Mouse (Mus musculus) layer of hippocampus, postnatal 36 days (tissue): ENCODE results near the gene Cpt2. TPM values are rescaled to one million over a fixed set of nuclear protein-coding genes. Genes with fewer than 3 reads are reported as not detected.

ENCODE experiments used
- DNase-seq, 2 experiments: peaks; one replicate each; pipeline ENCODE4 v3.0.0; 2022
- total RNA-seq, 2 experiments: library from RNA; stranded (reverse); gene quantifications; 2 replicates each; pipeline ENCODE4 v1.2.3; 2021

Cpt2 gene
- total RNA-seq, 2 experiments from 2014 or later = 5.8 to 5.9 TPM

- no peak for DNase-seq
Measured at GRCm38 (mm10) chr4:107920336-107920735, 3.1 kb downstream of the Cpt2 start.

- no peak for DNase-seq
Measured at GRCm38 (mm10) chr4:107910020-107910419, 13.4 kb downstream of the Cpt2 start.

DNA sequence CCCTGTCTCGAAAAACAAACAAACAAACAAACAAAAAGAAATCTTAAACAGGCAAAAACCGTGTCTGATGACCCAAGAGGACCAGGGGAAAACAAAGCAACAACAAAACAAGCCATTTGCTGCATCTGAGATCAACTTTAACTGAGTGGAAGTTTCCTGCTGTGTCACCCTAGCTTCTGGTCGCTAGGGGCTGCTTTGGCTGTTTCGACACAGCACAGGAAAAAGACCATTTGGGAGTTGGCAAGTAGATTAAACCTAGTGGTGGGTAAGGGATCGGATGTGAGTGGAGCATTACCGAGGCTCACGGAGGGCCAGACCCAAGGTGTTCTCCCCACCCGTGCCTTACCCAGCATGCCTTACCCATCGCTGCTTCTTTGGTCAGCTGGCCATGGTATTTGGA lies 16.8 kb downstream of the Cpt2 start:
- DNase-seq = no peak

DNA sequence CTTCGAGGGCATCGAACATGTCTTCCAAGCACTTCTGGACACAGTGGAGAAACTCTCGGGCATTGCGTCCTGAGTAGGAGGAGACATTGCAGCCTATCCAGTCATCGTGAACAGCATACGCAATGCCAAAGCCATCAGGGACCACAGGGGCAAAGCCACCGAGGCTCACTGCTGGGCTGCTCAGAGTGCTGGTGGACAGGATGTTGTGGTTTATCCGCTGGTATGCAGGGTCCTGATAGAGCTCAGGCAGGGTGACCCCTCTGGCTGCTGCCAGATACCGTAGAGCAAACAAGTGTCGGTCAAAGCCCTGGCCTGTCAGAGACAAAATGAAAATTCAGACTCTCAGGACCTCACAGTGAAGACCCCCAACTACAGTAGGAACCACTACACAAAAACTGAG lies 19.2 kb downstream of the Cpt2 start:
- DNase-seq = no peak

GRCm38 (mm10) chr4:107900206-107900605 lies 23.2 kb downstream of the Cpt2 start:
- DNase-seq = no peak

- DNase-seq = no peak
Measured at GRCm38 (mm10) chr4:107899211-107899927, 24.0 kb downstream of the Cpt2 start.

DNA sequence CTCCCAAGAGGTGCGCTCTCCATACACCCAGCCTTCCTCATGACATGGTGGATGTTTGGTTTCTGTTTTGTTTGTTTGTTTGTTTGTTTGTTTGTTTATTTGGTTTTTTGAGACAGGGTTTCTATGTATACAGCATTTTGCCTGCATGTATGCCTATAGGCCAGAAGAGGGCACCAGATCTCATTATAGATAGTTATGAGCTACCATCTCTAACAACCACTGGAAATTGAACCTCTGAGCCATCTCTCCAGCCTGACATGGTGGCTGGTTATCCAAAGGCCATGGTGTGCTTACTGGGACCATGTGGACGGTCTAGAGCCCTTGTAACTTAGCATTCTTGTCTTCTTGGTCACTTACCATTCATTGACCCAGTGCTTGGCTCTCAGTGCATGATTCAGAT lies 30.7 kb downstream of the Cpt2 start:
- no peak for DNase-seq

DNA sequence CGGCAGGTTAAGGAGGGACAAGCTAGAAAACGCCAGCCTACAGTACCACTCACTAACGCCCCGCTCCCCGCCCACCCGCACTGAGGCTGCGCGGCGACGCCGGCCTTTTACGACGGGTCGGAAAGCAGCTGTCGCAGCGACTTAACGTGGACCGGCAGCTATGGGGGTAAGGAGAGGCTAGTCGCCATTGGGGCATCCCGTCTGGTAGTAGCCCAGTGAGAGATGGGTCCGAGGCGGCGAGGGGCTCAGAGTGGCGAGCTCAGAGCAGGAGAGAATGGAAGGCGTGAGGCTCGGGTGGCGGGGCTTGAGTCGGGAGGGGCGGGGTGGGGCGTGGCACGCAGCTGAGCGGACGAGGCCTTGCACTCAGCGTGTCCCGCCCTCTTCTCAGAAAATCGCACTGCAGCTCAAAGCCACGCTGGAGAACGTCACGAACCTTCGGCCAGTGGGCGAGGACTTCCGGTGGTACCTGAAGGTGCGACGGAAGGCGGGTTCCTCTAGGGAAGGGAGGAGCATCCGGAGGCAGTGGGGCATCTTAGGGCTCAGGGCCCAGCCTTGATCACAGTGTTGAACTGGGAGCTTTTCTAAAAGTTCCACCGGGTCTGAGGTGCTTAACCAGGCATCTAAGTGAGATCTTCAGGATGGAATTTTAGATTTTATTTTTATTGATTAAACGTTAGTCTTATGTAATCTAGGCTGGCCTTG lies 33.5 kb downstream of the Cpt2 start, which contains the start of gene 0610037L13Rik:
TSS of gene 0610037L13Rik (plus strand) at position 83 of the 702 bp plus-strand sequence.
- peak; percentile 93 for DNase-seq

DNA sequence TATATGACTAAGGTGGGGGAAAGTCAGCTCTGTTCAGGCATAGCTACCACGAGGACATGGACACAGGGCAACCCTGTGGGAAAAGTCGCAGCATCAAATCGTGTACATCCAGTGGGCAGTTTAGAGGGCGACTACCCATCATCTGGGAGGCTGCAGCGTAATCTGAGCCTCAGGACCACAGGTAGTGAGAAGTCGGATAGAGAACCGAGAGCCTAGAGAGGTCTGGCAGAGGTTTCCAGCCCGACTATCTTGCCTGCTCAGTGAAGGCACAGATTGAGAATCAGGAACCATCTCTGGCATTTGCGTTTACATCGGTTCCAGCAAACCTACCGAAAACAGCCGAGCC lies 34.1 kb downstream of the Cpt2 start:
- no peak for DNase-seq

- no peak for DNase-seq
Measured at GRCm38 (mm10) chr4:107886371-107886770, 37.0 kb downstream of the Cpt2 start.

- no peak for DNase-seq
Measured at GRCm38 (mm10) chr4:107881631-107882030, 41.8 kb downstream of the Cpt2 start.

DNA sequence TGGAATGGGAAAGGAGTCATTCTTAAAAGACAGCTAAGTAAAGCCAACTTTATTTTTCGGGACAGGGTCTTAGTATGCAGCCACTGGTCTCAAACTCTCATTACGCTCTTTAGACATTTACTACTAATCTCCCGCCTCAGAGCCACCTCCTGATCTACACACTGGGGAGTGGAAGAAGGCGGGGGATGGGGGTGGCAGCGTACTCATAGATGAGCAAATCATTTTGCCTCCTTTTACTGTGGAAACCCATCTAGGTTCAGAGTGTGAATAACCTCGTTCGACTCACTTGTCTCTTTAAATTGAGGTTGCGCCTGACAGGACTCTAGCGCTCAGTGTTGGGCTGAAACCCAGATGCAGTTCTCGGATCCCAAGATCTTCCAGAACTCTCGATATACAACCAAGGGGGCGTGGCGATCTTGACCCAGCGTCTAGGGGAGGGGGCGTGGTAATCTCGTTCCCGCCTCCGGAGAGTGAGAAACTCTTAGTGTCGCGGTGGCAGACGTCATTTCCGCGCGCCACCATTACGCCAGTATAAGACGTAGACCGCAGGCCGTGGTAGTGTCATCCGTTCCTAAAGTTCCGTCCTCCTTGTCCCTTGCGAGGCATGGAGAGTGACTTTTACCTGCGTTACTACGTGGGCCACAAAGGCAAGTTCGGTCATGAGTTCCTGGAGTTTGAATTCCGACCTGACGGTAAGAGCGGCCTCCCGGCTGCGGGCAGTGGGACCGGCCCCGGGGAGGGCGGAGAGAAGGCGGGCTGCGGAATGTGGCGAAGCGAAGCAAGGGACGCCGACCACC lies 44.0 kb downstream of the Cpt2 start, which contains the start of gene Magoh:
TSS of gene Magoh (plus strand) at position 502 of the 797 bp plus-strand sequence.
- peak; percentile 95 to 96 for DNase-seq

- no peak for DNase-seq
Measured at GRCm38 (mm10) chr4:107864866-107865265, 58.5 kb downstream of the Cpt2 start.

DNA sequence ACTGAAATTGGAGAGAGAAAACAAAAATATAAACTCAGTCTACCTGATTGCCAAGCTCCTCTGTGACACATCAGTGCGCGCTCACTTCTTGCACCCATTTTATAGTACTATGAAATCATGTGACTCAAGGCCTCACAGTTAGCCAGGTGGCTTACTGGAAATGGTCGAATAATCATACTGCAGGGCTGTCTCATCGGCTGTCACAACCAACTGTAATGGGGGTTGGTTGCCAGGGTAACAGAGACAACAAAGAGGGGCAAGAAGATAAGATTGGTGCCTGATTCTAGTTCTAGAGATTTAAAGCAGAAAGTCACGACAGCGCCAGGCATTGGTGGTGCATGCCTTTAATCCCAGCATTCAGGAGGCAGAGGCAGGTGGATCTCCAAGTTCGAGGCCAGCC lies 64.4 kb downstream of the Cpt2 start:
- no peak for DNase-seq

DNA sequence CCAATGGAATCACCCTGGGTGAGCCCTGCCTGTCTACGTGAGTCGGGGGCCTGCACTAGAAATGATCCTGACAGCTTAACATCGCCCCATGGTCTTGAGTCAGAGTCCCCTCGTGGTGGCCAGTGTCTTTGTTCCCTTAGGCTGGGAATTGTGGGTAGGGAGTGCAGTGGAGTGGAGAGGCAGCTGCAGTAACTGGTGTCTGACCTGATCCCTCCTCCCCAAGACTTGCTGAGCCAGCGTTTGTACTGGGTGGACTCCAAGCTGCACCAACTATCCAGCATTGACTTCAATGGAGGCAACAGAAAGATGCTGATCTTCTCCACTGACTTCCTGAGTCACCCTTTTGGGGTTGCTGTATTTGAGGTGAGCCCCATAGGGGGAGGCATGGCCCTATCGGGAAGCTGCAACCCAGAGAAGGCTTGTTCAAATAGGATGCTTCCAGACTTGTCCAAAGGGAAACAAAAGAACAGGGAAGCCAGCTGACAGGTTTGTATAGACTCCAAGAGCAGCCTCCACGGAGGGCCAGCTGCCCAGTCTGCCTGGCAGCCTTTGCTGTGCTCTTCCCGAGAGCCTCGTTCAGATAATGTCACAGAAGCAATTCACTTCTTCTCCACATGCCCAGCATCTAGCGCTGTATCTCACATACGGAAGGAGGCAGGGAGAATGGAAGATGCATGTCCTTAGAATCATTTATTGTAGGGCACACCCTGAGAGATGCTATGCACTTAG lies 66.3 kb downstream of the Cpt2 start:
- no peak for DNase-seq

Other genes with a start within 250 kb of the Cpt2 start
- gene Dmrtb1, start 239.4 kb downstream of the Cpt2 start, total RNA-seq = under 1 TPM; 0.62 to 0.68 TPM
- gene Lrp8, start 121.3 kb downstream of the Cpt2 start, total RNA-seq = 10 to 100 TPM; 91.7 to 95.3 TPM
- 10 to 100 TPM; 39.2 to 47.4 TPM for gene Magoh, start 43.9 kb downstream of the Cpt2 start, total RNA-seq
- 10 to 100 TPM; 65.3 to 73.6 TPM for gene 0610037L13Rik, start 33.8 kb downstream of the Cpt2 start, total RNA-seq
- under 1 TPM in 1 of 2 experiments, not detected in 1; 0.17 TPM for gene Slc1a7, start 44.7 kb upstream of the Cpt2 start, total RNA-seq
- gene Podn, start 172.8 kb upstream of the Cpt2 start, total RNA-seq = 1 to 10 TPM; 8.7 TPM
- 100 to 1,000 TPM in 1 of 2 experiments, 10 to 100 TPM in 1; 95.5 to 103 TPM for gene Scp2, start 221.4 kb upstream of the Cpt2 start, total RNA-seq
- 10 to 100 TPM; 15.7 to 16.7 TPM for gene Echdc2, start 241.8 kb upstream of the Cpt2 start, total RNA-seq